Mouse (Mus musculus) G1E (cell line): ENCODE measurements around the gene Timm29.

Source experiments
- CTCF ChIP-seq: IDR thresholded peaks from 2 replicates; pipeline ENCODE4 v1.5.1; 2012; ENCODE audit warnings: low read depth, low read length, inconsistent platforms, mixed read lengths
- GATA1 ChIP-seq: IDR thresholded peaks from 2 replicates; pipeline ENCODE4 v1.6.1; 2012; ENCODE audit warnings: borderline replicate concordance, low read length, inconsistent platforms, mixed read lengths
- POLR2AphosphoS5 ChIP-seq: IDR thresholded peaks from 2 replicates; pipeline ENCODE4 v1.6.1; 2012; ENCODE audit warnings: low read depth, low read length, inconsistent platforms; ENCODE audit not compliant: insufficient replicate concordance
- TAL1 ChIP-seq: conservative IDR thresholded peaks from 2 replicates; pipeline ENCODE4 v1.6.1; 2012; ENCODE audit warnings: low read depth, low read length, inconsistent platforms, mixed read lengths

DNA sequence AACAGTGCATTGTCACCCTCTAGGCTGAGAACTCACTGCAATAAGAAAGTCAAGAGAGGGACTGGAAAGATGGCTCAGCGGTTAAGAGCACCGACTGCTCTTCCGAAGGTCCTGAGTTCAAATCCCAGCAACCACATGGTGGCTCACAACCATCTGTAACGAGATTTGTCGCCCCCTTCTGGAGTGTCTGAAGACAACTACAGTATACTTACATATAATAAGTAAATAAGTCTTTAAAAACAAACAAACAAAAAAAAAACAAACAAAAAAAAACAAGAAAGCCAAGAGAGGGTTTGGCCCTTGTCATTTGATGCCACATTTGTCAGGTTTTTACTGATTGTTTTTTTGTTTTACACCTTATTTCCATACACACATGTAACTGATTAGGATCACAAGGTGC lies 11.6 kb downstream of the Timm29 start:
- no peak for TF ChIP-seq CTCF
- no peak for TF ChIP-seq POLR2AphosphoS5
- no peak for TF ChIP-seq GATA1
- no peak for TF ChIP-seq TAL1
